Comparison of ENCODE assay signal across 7 mouse cellular contexts in genomic region chr1:36940381-36940762, GRCm38 (mm10). TPM values are rescaled to one million over a fixed set of nuclear protein-coding genes. Genes with fewer than 3 reads are reported as not detected.
DNase-seq lines count a peak whose midpoint lies in the region; ATAC-seq and TF ChIP-seq lines count a peak whose summit lies in the region.

No protein-coding gene starts in this region.

- TF ChIP-seq POLR2A in limb, embryonic 14.5 days (IDR thresholded peaks at IDR 0.05; ENCODE audit: borderline replicate concordance, extremely low read depth, insufficient read depth, insufficient read length) = no peak

- peak overlapping the region; percentile 97 for H3K9ac ChIP-seq in lung, embryonic 14.5 days
- peak overlapping the region; percentile 95 for H3K9ac ChIP-seq in limb, embryonic 14.5 days (ENCODE audit: low read depth, low read length, severe bottlenecking)

- H3K27me3 ChIP-seq in lung, embryonic 14.5 days (ENCODE audit: insufficient read depth, low read length) = no peaks in the 10 kb centered on the region
- no peaks in the 10 kb centered on the region for H3K27me3 ChIP-seq in forebrain, embryonic 10.5 days (ENCODE audit: poor library complexity, severe bottlenecking)
- no peaks in the 10 kb centered on the region for H3K27me3 ChIP-seq in limb, embryonic 14.5 days (ENCODE audit: control insufficient read depth, insufficient read depth, low read length)
- H3K27me3 ChIP-seq in splenic B cell, adult 2 months (ENCODE audit: control insufficient read depth, insufficient read depth, low read length, poor library complexity, severe bottlenecking) = no peaks in the 10 kb centered on the region

- no peak for TF ChIP-seq CTCF in lung, embryonic 14.5 days (IDR thresholded peaks at IDR 0.05; ENCODE audit: low read depth)

- peaks cover 5% of the 10 kb centered on the region; the same call in 1 of the 2 replicates for H3K4me1 ChIP-seq in lung, embryonic 14.5 days (ENCODE audit: insufficient read depth)
- peaks cover 31% of the 10 kb centered on the region for H3K4me1 ChIP-seq in forebrain, embryonic 10.5 days
- peaks cover 13% of the 10 kb centered on the region for H3K4me1 ChIP-seq in limb, embryonic 14.5 days (ENCODE audit: control insufficient read depth, insufficient read depth, low read length)

- ATAC-seq in lung, embryonic 14.5 days (ENCODE audit: insufficient read depth) = no peak
- no peak for ATAC-seq in limb, embryonic 14.5 days (ENCODE audit: low FRiP score, low read depth)
- ATAC-seq in frontal cortex, adult (ENCODE audit: low TSS enrichment) = no peak

- peak overlapping the region; percentile 81 for H3K4me2 ChIP-seq in lung, embryonic 14.5 days
- peak overlapping the region; percentile 44 for H3K4me2 ChIP-seq in limb, embryonic 14.5 days (replicated peaks; ENCODE audit: low read depth, low read length, severe bottlenecking)

- H3K27ac ChIP-seq in lung, embryonic 14.5 days (ENCODE audit: low read depth) = peak overlapping the region; percentile 64
- peak overlapping the region; percentile 98 for H3K27ac ChIP-seq in forebrain, embryonic 10.5 days
- peak overlapping the region; percentile 93; the same call in 1 of the 2 replicates for H3K27ac ChIP-seq in limb, embryonic 14.5 days (replicated peaks; ENCODE audit: low read depth, low read length)

- WGBS in lung, embryonic 14.5 days = 49% methylated on average over 3 of the region's 3 CpGs
- whole genome bisulfite sequencing in forebrain, embryonic 10.5 days = 55% methylated on average over 3 of the region's 3 CpGs
- 52% methylated on average over 3 of the region's 3 CpGs for WGBS in limb, embryonic 14.5 days

- H3K9me3 ChIP-seq in lung, embryonic 14.5 days (ENCODE audit: low read depth, low read length) = no peaks in the 10 kb centered on the region
- H3K9me3 ChIP-seq in forebrain, embryonic 10.5 days = no peaks in the 10 kb centered on the region
- H3K9me3 ChIP-seq in limb, embryonic 14.5 days (ENCODE audit: control insufficient read depth, low read length) = no peaks in the 10 kb centered on the region

- H3K36me3 ChIP-seq in lung, embryonic 14.5 days (ENCODE audit: insufficient read depth) = no peaks in the 10 kb centered on the region
- H3K36me3 ChIP-seq in forebrain, embryonic 10.5 days (replicated peaks) = no peaks in the 10 kb centered on the region
- H3K36me3 ChIP-seq in limb, embryonic 14.5 days (ENCODE audit: control insufficient read depth, insufficient read depth, low read length) = no peaks in the 10 kb centered on the region
- no peaks in the 10 kb centered on the region for H3K36me3 ChIP-seq in splenic B cell, adult 2 months (ENCODE audit: control insufficient read depth, insufficient read depth, low read length, poor library complexity, severe bottlenecking)

- H3K4me3 ChIP-seq in lung, embryonic 14.5 days (ENCODE audit: low read depth, low read length) = peak overlapping the region; percentile 93
- peak overlapping the region; percentile 99 for H3K4me3 ChIP-seq in forebrain, embryonic 10.5 days
- H3K4me3 ChIP-seq in limb, embryonic 14.5 days (replicated peaks; ENCODE audit: low read length) = peak overlapping the region; percentile 98

- DNase-seq in lung, embryonic 14.5 days = no peak
- DNase-seq in lung, postnatal 14 days = no peak
- DNase-seq in forebrain, embryonic 10.5 days (ENCODE audit: extremely low spot score, low spot score) = no peak
- DNase-seq in limb, embryonic 14.5 days (ENCODE audit: low spot score) = no peak
- peak; percentile 61 for DNase-seq in splenic B cell, adult 2 months (ENCODE audit: low read depth, low spot score)
- DNase-seq in spleen, adult 12 weeks (ENCODE audit: low spot score) = no peak

RNA-seq across cellular contexts. Expression of gene Tmem131, which starts 3.1 kb away (rescaled TPM):
- 18.4 TPM in 2 replicates for polyA plus RNA-seq in lung, embryonic 14.5 days (2014; fragmentation: Nextera tagmentation; extraction: Ambion mirVana)
- 12.2 and 13.0 TPM in 2 replicates for polyA plus RNA-seq in forebrain, embryonic 10.5 days (2016; fragmentation: Nextera tagmentation; extraction: Ambion mirVana)
- 42.3 and 45.5 TPM in 2 replicates for polyA plus RNA-seq in limb, embryonic 14.5 days (2012; rRNA removed)
- 22.5 and 23.1 TPM in 2 replicates for polyA plus RNA-seq in limb, embryonic 14.5 days (2014; fragmentation: Nextera tagmentation; extraction: Ambion mirVana)
